Mouse (Mus musculus) left cerebral cortex, adult 11 months (tissue): ENCODE data around the gene Slc16a12.

Experiments
- DNase-seq: peaks from one replicate; pipeline ENCODE4 v3.0.0; 2022; ENCODE audit warnings: low spot score

Slc16a12 gene

DNA sequence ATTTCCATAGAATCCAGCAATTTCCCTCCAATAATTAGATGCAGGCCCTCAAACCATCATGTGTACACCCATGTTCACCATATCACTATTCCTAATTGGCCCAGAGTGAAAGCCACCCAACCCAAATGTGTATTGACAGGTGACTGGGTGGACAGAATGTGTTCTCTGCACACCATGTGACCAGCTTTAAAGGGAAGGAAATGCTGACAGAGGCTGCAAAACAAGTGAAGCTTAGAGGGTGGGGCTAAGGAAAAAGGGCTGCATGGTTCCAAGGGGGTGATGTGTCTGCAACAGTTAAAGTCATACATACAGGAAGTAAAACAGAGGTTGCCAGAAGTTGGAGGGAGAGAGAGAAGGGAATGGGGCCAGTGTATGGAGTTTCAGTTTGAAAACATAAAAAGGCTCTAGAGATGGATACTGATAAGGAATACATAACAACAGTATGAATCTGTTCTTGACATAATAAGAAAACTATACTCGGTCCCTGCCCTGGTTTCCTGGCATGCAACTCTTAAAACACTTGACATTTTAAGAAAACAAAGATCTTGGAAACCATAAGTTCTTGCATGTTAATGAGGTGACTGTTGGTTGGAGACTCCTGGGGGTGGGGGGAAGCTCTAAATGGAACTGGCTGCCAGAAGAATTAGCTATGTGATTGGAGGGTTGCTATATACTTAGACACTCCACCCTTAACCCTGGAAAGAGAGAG is 20.7 kb downstream of the Slc16a12 start:
- no peak for DNase-seq

DNA sequence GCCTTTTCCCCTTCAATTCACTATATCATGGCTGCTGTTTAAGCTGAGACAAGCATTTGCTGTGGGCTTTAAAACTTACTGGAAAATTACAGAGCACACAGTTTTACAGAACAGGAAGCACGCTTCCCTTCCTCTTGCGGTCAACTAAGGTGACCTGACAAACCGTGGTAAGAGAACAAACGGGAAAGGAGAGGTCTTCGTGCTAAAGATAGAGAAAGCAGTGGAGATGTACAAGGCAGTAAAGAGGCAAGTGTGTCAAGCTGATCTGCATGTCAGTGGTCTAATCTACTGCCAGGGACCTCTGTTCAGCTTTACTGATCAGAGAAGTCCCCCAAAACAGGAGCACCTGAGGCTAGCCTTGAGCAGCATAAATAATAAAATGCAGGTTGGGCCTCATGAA is 21.7 kb downstream of the Slc16a12 start:
- DNase-seq: no peak

DNA sequence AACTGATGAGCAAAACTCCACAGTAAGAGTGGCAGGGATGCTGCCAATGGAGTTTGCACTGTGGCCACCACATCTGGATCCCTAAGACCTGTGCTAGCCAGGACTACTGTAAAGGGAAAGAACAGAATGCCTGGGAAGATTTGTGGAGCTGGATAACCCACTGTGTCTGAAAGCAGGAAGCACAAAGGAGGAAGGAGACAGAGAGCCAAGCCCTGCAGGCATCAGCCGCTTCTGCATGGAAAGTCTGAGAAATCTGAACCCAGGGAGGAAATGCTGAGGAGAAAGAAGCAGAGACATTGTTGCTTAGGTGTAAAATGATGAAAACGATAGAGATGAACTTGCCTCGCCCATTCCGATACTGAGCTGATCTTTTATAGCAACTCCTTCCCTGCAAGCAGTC is 22.5 kb downstream of the Slc16a12 start:
- no peak for DNase-seq

DNA sequence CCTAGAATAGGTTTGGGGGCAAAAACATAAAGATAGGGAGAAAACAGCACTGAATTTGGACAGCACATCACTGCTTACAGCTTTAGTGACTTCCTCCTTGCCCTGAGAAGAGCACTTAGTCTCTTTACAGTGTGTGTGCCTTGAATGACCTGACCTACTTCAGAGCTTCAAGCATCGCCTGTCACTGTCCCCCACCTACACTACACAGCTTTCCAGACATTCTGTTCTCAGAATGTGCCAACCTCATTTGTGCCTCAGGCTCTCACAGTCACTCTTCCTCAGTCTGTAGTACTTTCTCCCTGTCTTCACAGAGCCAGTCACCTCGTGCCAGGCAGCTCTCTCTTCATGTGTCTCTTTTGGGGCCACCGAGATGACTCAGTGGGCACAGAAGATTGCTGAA is 24.5 kb downstream of the Slc16a12 start:
- DNase-seq: no peak

DNA sequence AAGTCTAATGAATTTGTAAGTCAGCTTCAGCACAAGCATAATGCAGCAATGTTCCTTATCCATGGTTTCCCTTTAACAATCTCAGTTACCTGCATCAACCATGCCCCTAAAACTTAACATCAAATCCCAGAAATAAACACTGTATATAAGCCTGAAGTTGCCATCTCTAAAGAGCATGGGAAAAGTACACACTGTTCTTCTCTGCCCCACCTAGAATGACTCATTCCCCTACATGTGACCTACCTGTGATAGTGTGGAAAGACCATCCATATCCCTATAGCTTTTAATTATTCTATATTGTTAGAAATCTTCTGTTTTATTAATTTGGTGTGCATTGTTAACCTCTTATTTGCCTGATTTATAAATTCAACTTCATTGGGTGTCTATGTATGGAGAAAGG is 27.0 kb downstream of the Slc16a12 start:
- no peak for DNase-seq

DNA sequence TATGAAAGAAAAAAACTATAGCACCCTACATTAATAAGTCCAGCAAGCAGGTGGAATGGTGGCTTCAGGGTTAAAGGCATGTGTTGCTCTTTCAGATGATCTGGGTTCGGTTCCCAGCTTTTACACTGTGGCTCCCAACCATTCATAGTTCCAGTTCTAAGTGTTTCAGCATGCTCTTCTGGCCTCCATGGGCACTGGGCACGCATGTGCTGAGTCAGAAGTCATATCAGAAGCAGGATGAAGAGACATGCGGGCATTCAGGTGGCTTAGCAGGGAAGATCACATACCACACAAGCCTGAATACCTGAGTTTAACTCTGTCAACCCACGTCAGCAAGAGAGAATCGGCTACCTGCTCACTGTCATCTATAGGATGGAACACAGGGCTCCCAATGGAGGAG is 28.1 kb downstream of the Slc16a12 start:
- DNase-seq: no peak

DNA sequence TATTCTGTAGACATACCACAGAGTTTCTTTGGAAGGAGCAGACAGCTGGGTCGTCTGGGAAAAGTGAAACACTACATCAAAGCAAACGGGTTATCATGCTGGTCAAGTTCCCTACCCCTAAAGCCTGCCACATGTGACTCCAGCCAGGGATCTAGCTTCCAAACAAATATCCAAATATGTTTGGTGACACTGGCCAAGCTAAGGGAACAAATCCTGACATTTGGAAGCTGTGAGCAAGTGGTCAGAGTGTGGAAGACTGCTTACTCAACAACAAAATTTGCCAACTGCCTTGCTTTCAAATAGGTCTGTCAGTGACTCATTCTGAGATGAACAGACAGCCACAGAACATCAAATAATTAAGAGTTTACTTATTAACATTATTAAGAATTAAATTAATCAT is 28.6 kb downstream of the Slc16a12 start:
- DNase-seq: no peak

DNA sequence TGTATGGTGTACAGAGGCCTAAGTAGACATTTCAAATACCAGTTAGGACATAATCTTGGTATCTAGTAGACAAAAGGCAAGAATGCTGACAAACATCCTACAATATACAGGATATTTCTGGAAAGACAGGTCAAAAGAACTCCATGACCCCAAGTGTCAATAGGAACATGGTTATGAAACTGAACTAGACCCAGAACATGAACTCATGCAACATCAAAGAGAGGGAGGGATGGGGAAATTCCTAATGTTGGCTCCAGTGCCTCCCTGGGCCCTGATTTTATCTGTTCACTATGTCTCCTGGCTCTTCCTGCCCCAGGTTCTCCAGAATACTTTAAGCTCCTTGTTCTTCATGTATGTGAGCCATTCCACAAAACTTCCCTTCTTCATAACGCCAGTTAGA is 31.2 kb downstream of the Slc16a12 start:
- DNase-seq: no peak

DNA sequence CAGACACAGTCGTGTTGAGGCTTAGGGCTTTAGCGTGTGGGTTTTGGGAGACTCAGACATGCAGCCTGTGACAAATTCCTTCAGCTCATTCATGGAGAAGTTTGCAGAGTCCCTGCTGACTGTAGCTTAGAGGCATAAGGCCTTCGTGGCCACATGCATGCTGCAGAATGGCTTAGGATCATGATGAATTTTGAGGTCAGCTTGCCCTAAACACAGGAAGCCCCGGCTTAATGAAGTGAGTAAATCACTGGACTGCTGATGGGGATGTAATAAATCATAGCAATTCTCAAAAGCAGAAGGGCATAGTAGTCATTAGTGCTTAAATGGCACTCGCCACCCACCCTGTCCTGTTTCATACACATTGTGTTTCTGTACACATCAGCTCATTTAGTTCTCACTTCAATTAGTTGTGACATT is 32.8 kb downstream of the Slc16a12 start:
- DNase-seq: no peak

DNA sequence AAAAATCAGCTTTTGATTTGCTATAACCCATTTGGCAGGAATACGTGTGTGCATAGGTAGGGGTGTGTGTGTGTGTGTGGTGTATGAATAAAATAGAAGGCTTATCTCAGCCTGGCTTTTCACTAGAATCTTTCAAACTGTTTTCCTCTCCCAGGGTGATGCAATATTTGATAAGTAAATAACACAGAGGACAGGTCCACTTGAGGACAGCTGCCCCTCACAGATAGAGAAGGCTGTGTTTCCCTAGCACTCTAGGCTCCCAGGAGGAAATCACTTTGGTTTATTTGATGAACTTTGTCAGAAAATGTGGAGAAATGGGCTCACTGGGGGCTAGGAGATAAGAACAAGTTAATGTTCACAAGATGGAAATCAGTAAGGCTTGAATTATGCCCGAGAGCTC is 35.0 kb downstream of the Slc16a12 start:
- DNase-seq: no peak

DNA sequence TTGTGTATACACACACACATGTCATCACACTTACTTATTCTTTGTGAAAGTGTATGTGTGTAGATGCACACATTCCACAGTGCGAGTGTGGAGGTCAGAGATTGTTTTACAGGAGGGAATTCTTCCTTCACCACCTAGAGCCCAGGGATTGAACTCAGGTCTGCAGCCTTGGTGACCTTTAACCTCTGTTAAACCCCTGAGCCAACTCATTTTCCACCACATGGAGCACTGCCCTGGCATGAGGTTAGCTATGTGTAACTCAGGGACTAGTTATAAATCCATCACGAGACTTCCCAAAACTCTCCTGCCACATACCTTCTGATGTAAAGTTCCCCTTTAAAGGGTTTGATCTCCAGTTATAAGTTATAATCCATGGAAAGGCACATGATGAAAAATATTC is 38.9 kb downstream of the Slc16a12 start:
- DNase-seq: no peak

DNA sequence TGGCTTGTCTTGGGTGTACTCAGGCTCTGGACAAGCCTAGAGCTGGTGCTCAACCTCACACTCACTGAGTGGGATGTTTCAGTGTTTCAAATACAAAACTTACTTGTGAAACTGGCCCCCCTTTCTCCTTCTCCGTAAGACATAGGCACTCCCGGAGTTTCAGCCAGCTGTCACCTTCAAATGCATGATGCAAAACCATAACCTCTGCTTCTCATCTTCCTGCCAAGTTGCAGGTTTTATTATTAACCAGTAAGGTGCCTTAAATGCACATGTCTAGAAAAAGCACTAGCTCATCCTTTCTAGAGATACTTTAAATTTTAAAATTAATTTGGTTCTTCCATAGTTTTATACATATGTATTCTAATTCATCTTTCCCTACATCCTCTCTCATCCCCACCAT is 39.5 kb downstream of the Slc16a12 start:
- DNase-seq: no peak

DNA sequence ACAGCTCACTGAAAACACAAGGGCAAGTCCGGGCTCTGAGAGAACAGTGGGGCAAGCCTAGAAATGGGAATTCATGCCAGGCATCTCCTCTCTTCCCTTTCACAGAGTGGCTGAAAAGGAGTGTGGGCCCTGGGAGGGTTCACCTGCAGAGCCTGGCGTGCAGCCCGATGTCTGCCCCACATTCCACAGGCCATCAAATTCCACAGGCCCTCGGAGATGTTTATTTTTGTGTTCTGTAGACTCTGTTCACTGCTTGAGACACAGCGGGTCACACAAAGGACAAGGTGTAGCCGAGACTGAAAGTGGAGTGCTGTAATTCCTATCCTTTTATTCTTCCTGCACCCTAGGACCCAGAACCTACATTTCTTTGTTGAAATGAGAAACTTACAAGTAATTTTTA is 40.8 kb downstream of the Slc16a12 start:
- DNase-seq: no peak

DNA sequence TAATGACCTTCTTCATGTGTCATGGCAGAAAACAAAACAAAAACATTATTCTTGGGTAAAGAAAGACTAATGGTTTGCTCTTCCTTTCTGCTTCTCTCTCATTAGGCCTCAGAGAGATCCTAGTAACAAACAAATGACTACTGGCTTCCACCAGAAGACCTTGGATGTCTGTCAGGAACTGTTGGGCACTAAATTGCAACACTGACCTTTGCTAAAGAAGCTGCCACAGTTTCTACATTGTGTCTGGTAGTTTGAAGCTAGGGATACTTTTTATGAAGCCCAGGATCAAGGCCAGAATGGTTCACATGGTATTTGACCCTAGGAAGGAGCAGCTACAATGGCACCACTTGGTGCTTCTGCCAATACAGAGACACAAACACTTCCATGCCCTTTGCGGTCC is 41.9 kb downstream of the Slc16a12 start:
- no peak for DNase-seq

DNA sequence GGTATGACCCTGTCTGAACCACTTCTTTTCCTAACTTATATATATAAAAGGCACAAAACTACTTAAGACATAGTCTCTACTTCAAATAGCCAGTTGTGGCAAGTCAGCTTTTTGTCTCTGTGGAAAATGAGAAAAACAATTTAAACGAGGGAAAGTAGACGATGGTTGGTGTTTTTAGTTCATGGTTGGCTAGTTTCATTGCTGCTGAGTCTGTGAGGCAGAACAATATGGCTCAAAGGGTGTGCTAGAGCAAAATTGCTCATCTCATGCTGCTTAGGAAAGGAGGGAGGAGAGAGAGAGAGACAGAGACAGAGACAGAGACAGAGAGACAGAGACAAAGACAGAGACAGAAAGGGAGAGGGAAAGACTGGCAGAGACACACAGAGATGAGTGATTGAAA is 47.8 kb downstream of the Slc16a12 start:
- no peak for DNase-seq

DNA sequence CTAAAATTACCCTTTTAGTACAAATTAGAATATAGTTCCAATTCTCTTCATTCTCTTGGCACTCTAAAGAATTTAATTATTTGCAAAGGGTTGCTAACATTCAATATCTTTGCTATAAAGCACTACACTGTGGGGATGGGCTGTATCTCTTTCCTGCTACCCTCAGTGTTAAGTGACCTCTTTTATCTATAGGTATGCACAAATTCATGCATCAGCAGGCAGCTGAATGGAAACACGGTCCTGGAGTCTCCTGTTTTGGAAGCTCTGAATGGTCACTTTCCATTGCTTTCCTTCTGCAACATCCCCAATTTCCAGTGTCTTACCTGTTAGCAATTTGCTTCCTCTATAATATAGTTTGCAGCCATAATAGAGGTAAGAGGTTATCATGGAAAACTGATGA is 48.2 kb downstream of the Slc16a12 start:
- DNase-seq: no peak

DNA sequence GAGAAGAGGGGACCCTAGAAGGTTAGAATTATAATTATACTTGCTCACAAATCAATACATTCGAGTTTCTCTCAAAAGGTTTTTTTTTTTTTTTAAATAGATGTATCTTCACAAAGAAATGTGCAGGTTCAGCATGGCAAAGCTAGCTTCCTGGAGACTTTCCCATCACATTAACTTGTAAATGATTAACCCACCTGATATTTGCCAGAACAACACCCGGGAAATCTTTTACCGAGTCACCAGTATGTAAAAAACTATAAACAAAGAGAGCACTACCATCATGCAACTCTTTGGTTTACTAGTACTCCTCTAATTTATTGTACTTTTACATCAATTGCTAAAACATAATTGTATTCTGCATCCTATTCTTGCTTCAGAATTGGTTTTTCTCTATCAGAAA is 48.7 kb downstream of the Slc16a12 start:
- DNase-seq: no peak

DNA sequence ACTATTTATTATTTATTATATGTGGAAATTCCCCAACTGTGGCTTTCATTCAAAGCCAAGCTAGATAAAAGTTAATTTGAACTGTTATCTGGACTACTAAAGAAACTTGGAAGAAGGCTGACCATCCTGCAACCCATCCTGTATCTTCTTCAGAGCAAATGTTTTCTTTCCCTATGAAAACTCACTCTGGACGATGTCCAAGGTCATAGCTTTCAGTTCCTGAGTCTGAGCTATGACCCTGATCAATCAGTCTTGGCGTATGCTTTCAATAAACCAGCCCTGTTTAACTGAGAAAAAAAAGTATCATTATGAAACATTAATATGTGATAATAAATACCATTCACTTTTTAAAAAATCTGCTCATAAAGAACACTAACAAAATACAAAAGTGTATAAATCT is 49.6 kb downstream of the Slc16a12 start:
- DNase-seq: no peak

DNA sequence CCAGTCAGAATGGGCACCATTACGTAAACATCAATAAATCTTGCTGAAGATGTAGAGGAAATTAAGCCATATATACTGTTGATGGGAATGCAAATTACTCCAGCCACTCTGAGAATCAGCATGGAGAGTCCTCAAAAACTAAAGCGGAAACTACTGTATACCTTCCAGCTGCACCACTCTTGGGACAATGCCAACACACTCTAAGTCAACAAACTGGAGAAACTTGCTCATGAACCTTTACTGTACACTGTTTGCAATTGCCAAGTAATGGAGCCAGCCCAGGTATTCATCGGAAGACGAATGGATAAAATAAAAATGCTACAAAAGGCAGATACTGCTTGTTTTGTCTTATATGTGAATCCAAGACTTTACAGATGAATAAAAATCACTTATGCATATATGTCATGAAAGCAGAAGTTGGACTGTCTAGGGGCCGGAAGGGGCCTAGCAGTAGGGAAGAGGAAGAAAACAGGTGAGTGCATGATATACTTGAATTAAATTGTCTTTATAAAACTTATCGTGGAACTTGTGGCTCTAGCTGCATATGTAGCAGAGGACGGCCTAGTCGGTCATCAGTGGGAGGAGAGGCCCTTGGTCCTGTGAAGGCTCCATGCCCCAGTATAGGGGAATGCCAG is 50.6 kb downstream of the Slc16a12 start:
- DNase-seq: no peak

DNA sequence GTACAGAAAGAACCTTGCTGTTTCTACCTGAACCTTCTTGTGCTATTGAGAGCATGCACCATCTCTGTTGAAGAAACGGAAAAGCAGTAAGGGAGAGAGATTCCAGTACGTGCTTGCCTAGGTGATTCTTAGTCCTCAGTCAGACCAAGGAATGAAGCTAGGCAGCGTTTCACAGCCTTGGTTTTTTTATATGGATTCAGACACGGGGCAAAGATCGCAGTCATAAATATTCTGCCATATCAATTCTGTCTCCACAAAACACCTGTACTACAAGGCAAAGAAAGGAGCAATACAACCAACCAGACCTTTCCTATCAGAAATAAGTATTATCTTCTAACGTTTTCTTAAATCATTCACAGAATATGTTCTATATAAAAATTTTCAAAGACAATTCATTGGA is 55.7 kb downstream of the Slc16a12 start:
- no peak for DNase-seq

DNA sequence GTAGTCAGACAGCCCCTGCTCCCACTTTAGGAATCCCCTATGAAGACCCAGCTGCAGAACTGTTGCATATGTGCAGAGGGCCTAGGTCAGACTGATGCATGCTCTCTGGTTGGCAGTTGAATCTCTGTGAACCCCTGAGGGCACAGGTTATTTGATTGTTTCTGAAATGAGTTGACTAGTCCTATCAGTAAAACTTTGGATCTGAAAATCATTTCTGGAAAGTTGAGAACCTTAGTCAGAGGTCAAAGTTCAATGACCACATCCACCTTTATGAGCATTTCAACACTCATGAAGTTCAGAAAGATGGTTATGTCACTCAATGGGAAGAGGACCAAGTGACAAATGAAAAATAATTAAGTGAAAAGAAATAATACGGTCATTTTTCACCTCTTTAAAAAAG is 61.6 kb downstream of the Slc16a12 start:
- no peak for DNase-seq

DNA sequence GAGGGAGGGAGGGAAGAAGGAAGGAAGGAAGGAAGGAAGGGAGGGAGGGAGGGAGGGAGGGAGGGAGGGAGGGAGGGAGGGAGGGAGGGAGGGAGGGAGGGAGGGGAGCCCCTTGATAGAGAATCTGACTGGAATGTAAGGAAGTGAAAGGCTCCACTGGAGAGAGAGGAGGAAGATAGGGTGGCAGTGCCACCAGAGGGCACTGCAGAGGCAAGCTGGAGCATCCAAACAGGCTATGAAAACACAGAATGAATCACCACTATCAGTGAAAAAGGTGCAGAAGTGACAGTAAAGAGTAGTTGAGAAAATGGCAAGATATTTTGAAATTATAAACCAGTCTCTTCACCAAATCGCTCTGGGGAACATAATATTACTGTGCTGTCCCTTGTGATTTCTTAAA is 62.2 kb downstream of the Slc16a12 start:
- peak; percentile 18 for DNase-seq

DNA sequence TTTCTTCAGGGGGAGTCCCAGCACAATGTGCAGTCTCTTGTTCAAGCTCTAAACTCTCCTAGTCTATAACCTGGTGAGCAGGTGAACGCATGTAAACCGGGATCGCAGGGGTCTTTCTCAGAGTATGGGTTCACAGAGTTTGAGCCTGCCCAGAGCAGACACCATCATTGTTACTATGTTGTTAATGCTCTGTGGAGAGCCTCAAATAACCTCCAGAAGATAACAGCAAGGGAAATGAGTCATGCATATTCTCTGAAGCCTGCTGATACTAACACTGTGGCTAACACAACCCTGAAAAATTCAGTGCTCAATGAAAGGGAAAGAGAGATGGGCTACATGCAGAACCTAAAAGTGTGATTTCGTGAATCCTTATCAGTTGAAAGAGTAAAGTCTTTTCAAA is 68.7 kb downstream of the Slc16a12 start:
- no peak for DNase-seq

DNA sequence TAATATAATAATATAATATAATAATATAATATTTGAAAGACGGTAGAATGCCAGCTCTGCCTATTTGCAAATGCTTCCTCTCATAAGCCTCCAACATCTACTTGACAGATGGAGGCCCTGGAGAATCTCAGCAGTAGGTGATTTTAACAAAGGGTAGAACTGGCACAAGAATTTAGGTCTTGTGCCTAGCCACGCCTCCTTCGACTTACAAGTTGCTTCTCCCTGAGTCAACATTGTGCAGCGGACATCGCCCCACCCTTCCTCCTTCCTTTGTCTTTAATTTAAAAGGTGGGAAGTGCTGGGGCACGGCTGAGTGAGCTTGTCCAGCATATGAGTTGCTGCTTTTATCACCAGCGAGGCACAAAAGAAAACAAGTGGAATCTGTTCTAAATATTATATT is 73.6 kb downstream of the Slc16a12 start:
- no peak for DNase-seq
